Mouse (Mus musculus) liver, postnatal 0 days (tissue): ENCODE measurements around the gene Polr2l. TPM values are rescaled to one million over a fixed set of nuclear protein-coding genes. Genes with fewer than 3 reads are reported as not detected.

Experiments
- ATAC-seq: fragments of 200-750 bp; cut with Nextera tagmentation; 2 replicates; pipeline ENCODE4 v1.8.0; 2017; ENCODE audit warnings: mild to moderate bottlenecking, moderate library complexity
- DNase-seq: peaks from one replicate; pipeline ENCODE4 v3.0.0-alpha.2; 2016
- H3K27ac ChIP-seq: fragments of 300-500 bp; sonication (generic); 2 replicates; pipeline ENCODE4 v1.5.1; 2014; ENCODE audit warnings: antibody characterized with exemption, moderate library complexity, mild to moderate bottlenecking, low read depth
- H3K27me3 ChIP-seq: fragments of 300-500 bp; sonication (generic); 2 replicates; pipeline ENCODE4 v1.6.1; 2014; ENCODE audit warnings: low read length, control low read depth, mixed read lengths; ENCODE audit not compliant: insufficient read depth
- H3K36me3 ChIP-seq: fragments of 300-500 bp; sonication (generic); replicated peaks from 2 replicates; pipeline ENCODE4 v1.6.1; 2014; ENCODE audit warnings: mild to moderate bottlenecking, control low read depth, low read length, moderate library complexity, mixed read lengths; ENCODE audit not compliant: insufficient read depth
- H3K4me1 ChIP-seq: fragments of 300-500 bp; sonication (generic); 2 replicates; pipeline ENCODE4 v1.6.1; 2014; ENCODE audit warnings: antibody characterized with exemption, mild to moderate bottlenecking, control low read depth; ENCODE audit not compliant: insufficient read depth
- H3K4me2 ChIP-seq: fragments of 300-500 bp; sonication (generic); 2 replicates; pipeline ENCODE4 v1.6.1; 2014; ENCODE audit warnings: low read depth, mild to moderate bottlenecking, low read length, moderate library complexity, mixed read lengths
- H3K4me3 ChIP-seq: fragments of 300-500 bp; sonication (generic); 2 replicates; pipeline ENCODE4 v1.5.1; 2014; ENCODE audit warnings: low read depth, low read length
- H3K9ac ChIP-seq: fragments of 300-500 bp; sonication (generic); replicated peaks from 2 replicates; pipeline ENCODE4 v1.6.1; 2014; ENCODE audit warnings: mild to moderate bottlenecking, moderate library complexity
- H3K9me3 ChIP-seq: fragments of 300-500 bp; sonication (generic); 2 replicates; pipeline ENCODE4 v1.6.1; 2016; ENCODE audit warnings: mild to moderate bottlenecking, control low read depth, low read length, mixed read lengths
- CTCF ChIP-seq: sonication (generic); IDR thresholded peaks from 2 replicates; pipeline ENCODE4 v1.5.1; 2016; ENCODE audit warnings: antibody characterized with exemption, low read depth
- EP300 ChIP-seq: IDR thresholded peaks from 2 replicates; pipeline ENCODE4 v1.6.1; 2016; ENCODE audit warnings: antibody characterized with exemption, low read depth, mild to moderate bottlenecking
- WGBS: fragments of 180-500 bp; shearing (Covaris S2); extraction: QIAGEN DNeasy Blood & Tissue Kit; methylation state at CpG from one replicate; pipeline ENCODE4 v1.1.7; 2014; ENCODE audit not compliant: insufficient replicate concordance; 5-methylcytosine and 5-hydroxymethylcytosine counted together
- polyA plus RNA-seq: library from polyadenylated mRNA; unstranded; fragments of >200 nt; fragmentation: Nextera tagmentation; extraction: Ambion mirVana; gene quantifications from 2 replicates; pipeline ENCODE4 v1.2.1, GENCODE M21; 2015

Gene Polr2l
- polyA plus RNA-seq, 1 experiment from 2014 or later: 45.1 TPM

DNA sequence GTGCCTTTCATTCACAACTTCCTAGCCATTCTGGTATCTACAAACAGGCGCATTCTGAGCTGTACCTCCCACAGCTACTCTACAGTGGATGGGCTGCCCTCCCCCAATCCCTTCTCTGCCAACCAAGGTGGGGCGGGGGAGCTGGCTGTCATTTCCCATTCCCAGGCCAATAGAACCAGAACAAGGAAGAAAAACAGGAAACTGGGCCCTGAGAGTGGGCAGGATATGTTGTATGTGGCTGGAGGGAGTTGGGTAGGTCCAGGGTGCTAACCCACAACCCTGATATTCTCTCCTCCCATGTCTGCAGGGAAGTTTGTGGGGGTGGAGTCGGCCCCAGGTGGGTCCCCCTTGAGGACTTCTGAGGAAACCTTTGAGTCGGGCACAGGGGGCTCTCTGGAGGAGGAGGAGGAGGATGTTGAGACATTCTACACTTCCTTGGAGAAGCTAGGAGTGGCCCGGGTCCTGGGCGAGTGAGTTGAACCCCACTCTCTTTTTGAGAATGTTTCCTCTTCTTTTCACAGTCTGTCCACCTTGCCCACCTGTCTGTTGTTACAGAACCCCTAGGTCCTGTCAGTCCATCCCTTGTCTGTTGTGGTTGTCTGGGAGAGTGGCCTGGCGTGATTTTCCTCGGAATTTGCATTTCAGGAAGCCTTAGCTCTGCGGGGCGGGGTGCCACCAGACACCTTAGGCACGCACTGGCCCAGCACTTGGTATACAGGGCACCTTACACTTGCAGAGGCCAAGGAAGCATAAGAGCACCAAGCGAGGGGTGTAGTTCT lies 10.9 kb downstream of the Polr2l start:
- H3K27me3 ChIP-seq: peaks cover 48% of the 10 kb centered on the region

GRCm38 (mm10) chr7:141462333-141462821 lies 12.6 kb downstream of the Polr2l start:
- no peak overlapping the region for H3K27ac ChIP-seq
- ATAC-seq (no peak), DNase-seq (no peak)
- H3K4me3 ChIP-seq: peak overlapping the region; percentile 54
- H3K27me3 ChIP-seq: peaks cover 48% of the 10 kb centered on the region
- peak overlapping the region; percentile 75 for H3K4me2 ChIP-seq
- no peaks in the 10 kb centered on the region for H3K9me3 ChIP-seq
- 0 out of 2 replicates have a peak overlapping the region, but pooled peaks have one; percentile 64 for H3K9ac ChIP-seq
- peaks cover 31% of the 10 kb centered on the region for H3K4me1 ChIP-seq
- TF ChIP-seq EP300: no peak
- TF ChIP-seq CTCF: no peak
- H3K36me3 ChIP-seq: peaks cover 26% of the 10 kb centered on the region
- WGBS: 19% methylated on average over 5 of the region's 5 CpGs

More for the DNA sequence above, 10.9 kb downstream of the Polr2l start:
- H3K9ac ChIP-seq: peak overlapping the region; percentile 12; the same call in 1 of the 2 replicates
- H3K27ac ChIP-seq: peak overlapping the region; percentile 32; the same call in 1 of the 2 replicates
- TF ChIP-seq CTCF (no peak), EP300 (no peak)
- no peak for DNase-seq
- H3K36me3 ChIP-seq: peaks cover 11% of the 10 kb centered on the region
- H3K4me2 ChIP-seq: peak overlapping the region; percentile 40
- H3K4me3 ChIP-seq: peak overlapping the region; percentile 3; the same call in 1 of the 2 replicates
- no peak for ATAC-seq
- H3K4me1 ChIP-seq: peaks cover 43% of the 10 kb centered on the region
- no peaks in the 10 kb centered on the region for H3K9me3 ChIP-seq
- WGBS: 30% methylated on average over 12 of the region's 12 CpGs

DNA sequence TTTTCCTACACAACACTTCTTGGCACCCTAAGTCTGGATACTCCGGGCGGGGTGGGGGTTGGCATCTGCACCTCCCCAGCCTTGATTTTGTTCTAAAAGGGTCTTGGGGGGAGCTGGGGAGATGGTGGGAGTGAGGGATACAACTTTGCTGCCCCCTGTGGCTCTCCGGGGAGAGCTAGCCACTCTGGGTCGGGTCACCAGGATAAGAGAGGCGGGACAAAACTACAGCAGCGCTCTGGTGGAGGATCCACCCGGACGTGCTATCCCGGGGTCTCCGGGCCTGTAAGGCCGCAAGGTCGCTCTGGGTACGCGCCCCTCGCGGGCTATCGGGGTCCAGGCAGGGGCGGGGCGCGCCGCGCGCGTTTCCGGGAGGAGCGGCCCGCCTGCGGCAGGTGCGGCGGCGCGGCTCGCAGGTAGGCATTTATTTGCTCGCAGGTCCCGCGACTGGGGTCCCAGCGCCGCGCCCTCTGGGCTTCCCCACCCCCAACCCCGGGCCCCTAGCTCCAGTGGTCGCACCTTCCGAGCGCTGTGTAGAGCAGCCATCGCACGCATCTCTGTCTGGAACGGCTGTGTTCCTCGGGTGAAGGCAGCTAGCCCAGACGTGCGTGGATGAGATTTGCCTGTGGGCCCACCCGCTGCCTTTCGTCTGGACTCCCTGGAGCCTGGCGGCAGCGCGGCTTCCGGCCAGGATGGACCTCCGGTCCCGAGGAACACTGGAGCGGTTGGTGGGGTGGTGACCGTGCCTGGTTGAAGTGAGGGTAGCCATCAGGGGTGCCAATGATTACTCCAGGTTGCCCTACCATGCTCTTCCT lies 13.2 kb downstream of the Polr2l start:
- TF ChIP-seq EP300: no peak
- TF ChIP-seq CTCF: peak; percentile 29; the same call in 1 of the 2 replicates
- Histone ChIP-seq H3K36me3 (peaks cover 29% of the 10 kb centered on the region), H3K9me3 (no peaks in the 10 kb centered on the region), H3K4me1 (peaks cover 32% of the 10 kb centered on the region), H3K27ac (peak overlapping the region; percentile 45; the same call in 1 of the 2 replicates), H3K4me3 (peak overlapping the region; percentile 54), H3K9ac (peak overlapping the region; percentile 64), H3K4me2 (peak overlapping the region; percentile 75), H3K27me3 (peaks cover 48% of the 10 kb centered on the region)
- WGBS: 4% methylated on average over 45 of the region's 59 CpGs
- no peak for DNase-seq
- no peak for ATAC-seq

- DNase-seq (no peak), ATAC-seq (no peak)
- H3K9me3 ChIP-seq: no peaks in the 10 kb centered on the region
- TF ChIP-seq CTCF: no peak
- no peak for TF ChIP-seq EP300
- peak within 1 kb of the TSS; percentile 64 for H3K9ac ChIP-seq
- peaks cover 48% of the 10 kb centered on the region for H3K27me3 ChIP-seq
- peak within 1 kb of the TSS; percentile 45; the same call in 1 of the 2 replicates for H3K27ac ChIP-seq
- H3K4me3 ChIP-seq: peak within 1 kb of the TSS; percentile 54
- 63% methylated on average over 15 of the region's 15 CpGs for WGBS
- H3K4me2 ChIP-seq: peak within 1 kb of the TSS; percentile 75
- H3K4me1 ChIP-seq: peaks cover 36% of the 10 kb centered on the region
- H3K36me3 ChIP-seq: peaks cover 29% of the 10 kb centered on the region
These were observed 14.4 kb downstream of the Polr2l start, which contains the start of gene Cracr2b for GRCm38 (mm10) chr7:141460391-141461113. Gene Cracr2b, plus strand, starts transcription at chr7:141461094.

DNA sequence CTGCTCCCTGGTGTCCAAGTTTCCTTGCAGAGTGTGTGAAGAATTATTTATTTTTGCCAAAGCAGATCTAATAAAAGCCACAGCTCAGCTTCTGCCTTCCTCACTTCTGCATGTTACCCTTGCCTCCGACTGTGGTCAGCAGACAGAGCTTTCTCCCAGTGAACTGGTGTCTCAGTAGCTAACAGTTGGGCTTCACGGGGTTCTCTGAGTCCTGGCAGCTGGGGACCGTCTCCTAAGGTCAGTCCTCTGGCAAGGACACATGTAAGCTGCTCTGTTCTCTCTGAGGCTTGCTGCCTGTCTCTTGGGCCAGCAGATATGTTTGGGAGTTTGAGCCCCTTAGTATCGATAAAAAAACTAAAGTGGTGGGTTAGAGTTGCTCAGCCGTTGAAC lies 14.9 kb downstream of the Polr2l start:
- Histone ChIP-seq H3K9me3 (no peaks in the 10 kb centered on the region), H3K4me3 (no peak overlapping the region), H3K27ac (no peak overlapping the region), H3K27me3 (peaks cover 42% of the 10 kb centered on the region), H3K4me1 (peaks cover 34% of the 10 kb centered on the region), H3K4me2 (no peak overlapping the region), H3K36me3 (peaks cover 29% of the 10 kb centered on the region), H3K9ac (no peak overlapping the region)
- ATAC-seq: no peak
- WGBS: 68% methylated on average over 5 of the region's 5 CpGs
- DNase-seq: no peak
- TF ChIP-seq CTCF (no peak), EP300 (no peak)
